Mouse (Mus musculus) liver, adult 2 months (tissue): ENCODE measurements around the gene Gm20388. TPM values are rescaled to one million over a fixed set of nuclear protein-coding genes. Genes with fewer than 3 reads are reported as not detected.

Experiments
- DNase-seq: peaks from one replicate; pipeline ENCODE4 v3.0.0-alpha.2; 2011; ENCODE audit warnings: low read depth, low spot score; ENCODE audit errors: extremely low read depth
- H3K27ac ChIP-seq: fragments of 200-500 bp; replicated peaks from 2 replicates; pipeline ENCODE4 v1.5.1; 2012; ENCODE audit warnings: low read depth, mild to moderate bottlenecking, control low read depth, inconsistent platforms, low read length; ENCODE audit not compliant: insufficient read depth
- H3K27me3 ChIP-seq: fragments of 200-500 bp; 2 replicates; pipeline ENCODE4 v1.6.1; 2012; ENCODE audit warnings: mild to moderate bottlenecking, moderate library complexity, low read length, inconsistent platforms; ENCODE audit not compliant: control insufficient read depth, insufficient read depth
- H3K36me3 ChIP-seq: fragments of 200-500 bp; 2 replicates; pipeline ENCODE4 v1.6.1; 2012; ENCODE audit warnings: low read length, inconsistent platforms; ENCODE audit not compliant: control insufficient read depth, insufficient read depth
- H3K4me1 ChIP-seq: fragments of 200-500 bp; 2 replicates; pipeline ENCODE4 v1.6.1; 2011; ENCODE audit warnings: low read length; ENCODE audit not compliant: control insufficient read depth, insufficient read depth
- H3K4me3 ChIP-seq: fragments of 200-500 bp; 2 replicates; pipeline ENCODE4 v1.5.1; 2011; ENCODE audit warnings: low read depth, mild to moderate bottlenecking, control low read depth, low read length, moderate library complexity; ENCODE audit not compliant: insufficient read depth
- H3K79me2 ChIP-seq: fragments of 200-500 bp; 2 replicates; pipeline ENCODE4 v1.6.1; 2012; ENCODE audit warnings: inconsistent platforms, mild to moderate bottlenecking, low read length, moderate library complexity; ENCODE audit not compliant: control insufficient read depth, insufficient read depth
- H3K9ac ChIP-seq: fragments of 200-500 bp; 2 replicates; pipeline ENCODE4 v1.6.1; 2012; ENCODE audit warnings: low read depth, mild to moderate bottlenecking, control low read depth, inconsistent platforms, low read length
- CTCF ChIP-seq: fragments of 200-500 bp; IDR thresholded peaks from 2 replicates; pipeline ENCODE4 v1.5.1; 2011; ENCODE audit warnings: low read depth, low read length, control low read depth
- POLR2A ChIP-seq: fragments of 200-500 bp; IDR thresholded peaks from 2 replicates; pipeline ENCODE4 v1.6.1; 2011; ENCODE audit warnings: low read length, control low read depth; ENCODE audit not compliant: insufficient read depth; ENCODE audit errors: extremely low read depth
- WGBS: fragments of 180-500 bp; shearing (Covaris S2); methylation state at CpG from one replicate; pipeline ENCODE4 v1.1.7; 2018; 5-methylcytosine and 5-hydroxymethylcytosine counted together
- polyA plus RNA-seq: library from polyadenylated mRNA; depleted of rRNA; stranded (reverse); fragments of >200 nt; gene quantifications from 2 replicates; pipeline ENCODE4 v1.2.3, GENCODE M21; 2012
- total RNA-seq: library from RNA; depleted of rRNA; stranded (reverse); fragments of >200 nt; gene quantifications from 2 replicates; pipeline ENCODE4 v1.2.3, GENCODE M21; 2014

The Gm20388 gene
- total and polyA plus RNA-seq, 2 experiments = 6.4 to 19.9 TPM

GRCm38 (mm10) chr8:120656322-120657052 is 745.8 kb downstream of the Gm20388 start:
- Histone ChIP-seq H3K27ac (no peak overlapping the region), H3K9ac (no peak overlapping the region), H3K36me3 (peaks cover 10% of the 10 kb centered on the region), H3K4me3 (no peak overlapping the region), H3K79me2 (peaks cover 3% of the 10 kb centered on the region; the same call in 1 of the 2 replicates), H3K27me3 (no peaks in the 10 kb centered on the region), H3K4me1 (no peaks in the 10 kb centered on the region)
- WGBS = 93% methylated on average over 7 of the region's 7 CpGs
- TF ChIP-seq POLR2A = no peak
- no peak for TF ChIP-seq CTCF
- DNase-seq = no peak

- peaks cover 10% of the 10 kb centered on the region for H3K36me3 ChIP-seq
- no peak overlapping the region for H3K4me3 ChIP-seq
These were observed 746.8 kb downstream of the Gm20388 start for GRCm38 (mm10) chr8:120657415-120657814.

GRCm38 (mm10) chr8:120664566-120664965 is 753.9 kb downstream of the Gm20388 start:
- 88% methylated on average over 6 of the region's 6 CpGs for WGBS
- Histone ChIP-seq H3K4me3 (no peak overlapping the region), H3K27ac (no peak overlapping the region), H3K79me2 (peaks cover 38% of the 10 kb centered on the region), H3K9ac (no peak overlapping the region), H3K27me3 (no peaks in the 10 kb centered on the region), H3K4me1 (peaks cover 20% of the 10 kb centered on the region), H3K36me3 (no peaks in the 10 kb centered on the region)
- TF ChIP-seq POLR2A (no peak), CTCF (no peak)
- peak; percentile 16 for DNase-seq

More at GRCm38 (mm10) chr8:120657415-120657814, 746.8 kb downstream of the Gm20388 start:
- WGBS = 95% methylated on average over 8 of the region's 8 CpGs
- Histone ChIP-seq H3K9ac (no peak overlapping the region), H3K27me3 (no peaks in the 10 kb centered on the region), H3K4me1 (no peaks in the 10 kb centered on the region), H3K27ac (no peak overlapping the region), H3K79me2 (peaks cover 6% of the 10 kb centered on the region; the same call in 1 of the 2 replicates)
- TF ChIP-seq CTCF = no peak
- no peak for TF ChIP-seq POLR2A
- no peak for DNase-seq

GRCm38 (mm10) chr8:120665726-120666455 is 755.2 kb downstream of the Gm20388 start:
- 50% methylated on average over 3 of the region's 3 CpGs for WGBS
- TF ChIP-seq POLR2A = no peak
- no peak for TF ChIP-seq CTCF
- Histone ChIP-seq H3K27ac (no peak overlapping the region), H3K4me1 (peaks cover 20% of the 10 kb centered on the region), H3K27me3 (no peaks in the 10 kb centered on the region), H3K9ac (no peak overlapping the region), H3K4me3 (no peak overlapping the region), H3K79me2 (peaks cover 35% of the 10 kb centered on the region), H3K36me3 (peaks cover 4% of the 10 kb centered on the region; the same call in 1 of the 2 replicates)
- peak; percentile 53 for DNase-seq

GRCm38 (mm10) chr8:120666807-120667470 is 756.3 kb downstream of the Gm20388 start:
- H3K36me3 ChIP-seq = peaks cover 10% of the 10 kb centered on the region; the same call in 1 of the 2 replicates
- peak overlapping the region; percentile 25 for H3K4me3 ChIP-seq
- no peak for TF ChIP-seq CTCF
- TF ChIP-seq POLR2A = no peak
- WGBS = 12% methylated on average over 17 of the region's 17 CpGs
- peaks cover 35% of the 10 kb centered on the region for H3K79me2 ChIP-seq
- peak overlapping the region; percentile 56 for H3K9ac ChIP-seq
- DNase-seq = peak; percentile 13
- no peak overlapping the region for H3K27ac ChIP-seq
- H3K4me1 ChIP-seq = peaks cover 20% of the 10 kb centered on the region
- H3K27me3 ChIP-seq = no peaks in the 10 kb centered on the region
